Mouse (Mus musculus): ENCODE results near the gene Pfn1.

Pfn1 gene

GRCm38 (mm10) chr11:70654923-70655570 lies 603 bp upstream of the Pfn1 start:
- DNase-seq (ENCODE audit: low read depth, low spot score): peak; percentile 77

- DNase-seq (ENCODE audit: low read depth, low spot score): peak; percentile 73
Measured at GRCm38 (mm10) chr11:70653345-70654197, 873 bp downstream of the Pfn1 start.

- no peak for DNase-seq (ENCODE audit: low read depth, low spot score)
Measured at GRCm38 (mm10) chr11:70652884-70653344, 1.5 kb downstream of the Pfn1 start.

- peak; percentile 53 for DNase-seq (ENCODE audit: low read depth, low spot score)
Measured at GRCm38 (mm10) chr11:70652029-70652883, 2.2 kb downstream of the Pfn1 start.

GRCm38 (mm10) chr11:70651391-70651790 lies 3.1 kb downstream of the Pfn1 start:
- no peak for DNase-seq (ENCODE audit: low read depth, low spot score)

- no peak for DNase-seq (ENCODE audit: low read depth, low spot score)
Measured at GRCm38 (mm10) chr11:70650322-70651175, 3.9 kb downstream of the Pfn1 start.

- no peak for DNase-seq (ENCODE audit: low read depth, low spot score)
Measured at GRCm38 (mm10) chr11:70649185-70649734, 5.2 kb downstream of the Pfn1 start.

- no peak for DNase-seq (ENCODE audit: low read depth, low spot score)
Measured at GRCm38 (mm10) chr11:70648512-70648911, 5.9 kb downstream of the Pfn1 start.

- DNase-seq (ENCODE audit: low read depth, low spot score): no peak
Measured at GRCm38 (mm10) chr11:70647716-70648420, 6.6 kb downstream of the Pfn1 start.

GRCm38 (mm10) chr11:70646691-70647650 lies 7.5 kb downstream of the Pfn1 start, which contains the start of the genes Rnf167 and Slc25a11:
Gene Rnf167, plus strand, starts transcription at chr11:70647235.
Gene Slc25a11, minus strand, starts transcription at chr11:70647479.
- DNase-seq (ENCODE audit: low read depth, low spot score): peak; percentile 99

- DNase-seq (ENCODE audit: low read depth, low spot score): no peak
Measured at GRCm38 (mm10) chr11:70646259-70646555, 8.2 kb downstream of the Pfn1 start.

GRCm38 (mm10) chr11:70645461-70646258 lies 8.8 kb downstream of the Pfn1 start:
- no peak for DNase-seq (ENCODE audit: low read depth, low spot score)

- DNase-seq (ENCODE audit: low read depth, low spot score): no peak
Measured at GRCm38 (mm10) chr11:70644564-70645103, 9.8 kb downstream of the Pfn1 start.

GRCm38 (mm10) chr11:70643051-70643450 lies 11.4 kb downstream of the Pfn1 start:
- DNase-seq (ENCODE audit: low read depth, low spot score): no peak

GRCm38 (mm10) chr11:70641241-70641640 lies 13.2 kb downstream of the Pfn1 start:
- DNase-seq (ENCODE audit: low read depth, low spot score): no peak

- no peak for DNase-seq (ENCODE audit: low read depth, low spot score)
Measured at GRCm38 (mm10) chr11:70639976-70640375, 14.5 kb downstream of the Pfn1 start.

- no peak for DNase-seq (ENCODE audit: low read depth, low spot score)
Measured at GRCm38 (mm10) chr11:70638714-70639278, 15.6 kb downstream of the Pfn1 start, which contains the start of gene Gp1ba. Gene Gp1ba, plus strand, starts transcription at chr11:70639122.

All from forelimb bud, embryonic 11.5 days (tissue).